Mouse (Mus musculus) C2C12 (cell line): ENCODE measurements around the gene Phc1.
"Not testable (repeated sequence)": the region's sequence is repeated elsewhere in the genome, so short reads cannot be mapped to it uniquely, and the experiment has no call there.

Source experiments
- CEBPB ChIP-seq: IDR thresholded peaks from one replicate; pipeline ENCODE4 v1.6.1; 2011; ENCODE audit warnings: low read depth, mild to moderate bottlenecking, control low read depth, moderate library complexity
- CTCF ChIP-seq: IDR thresholded peaks from one replicate; pipeline ENCODE4 v1.5.1; 2011; ENCODE audit not compliant: control insufficient read depth, insufficient read depth, insufficient read length
- FOSL1 ChIP-seq: IDR thresholded peaks from one replicate; pipeline ENCODE4 v1.8.0; 2011; ENCODE audit warnings: mild to moderate bottlenecking, low read length; ENCODE audit not compliant: poor library complexity, insufficient read depth, severe bottlenecking
- MAX ChIP-seq: IDR thresholded peaks from one replicate; pipeline ENCODE4 v1.6.1; 2011; ENCODE audit warnings: mild to moderate bottlenecking, control low read depth
- MYOD1 ChIP-seq: IDR thresholded peaks from one replicate; pipeline ENCODE4 v1.6.1; 2011; ENCODE audit warnings: low read depth; ENCODE audit not compliant: control insufficient read depth, insufficient read length
- USF1 ChIP-seq: IDR thresholded peaks from one replicate; pipeline ENCODE4 v1.6.1; 2011; ENCODE audit warnings: low read depth, mild to moderate bottlenecking, control low read depth, moderate library complexity

GRCm38 (mm10) chr6:122389986-122390385, 49.6 kb upstream of the Phc1 start:
- not testable (repeated sequence) for TF ChIP-seq CTCF, MYOD1, USF1, MAX, CEBPB, FOSL1
